Mouse (Mus musculus) ZHBTc4 (cell line): Measurements from ENCODE around the gene Pqlc3.
"Not testable (repeated sequence)": the region's sequence is repeated elsewhere in the genome, so short reads cannot be mapped to it uniquely, and the experiment has no call there.

ENCODE experiments used
- DNase-seq: peaks from one replicate; pipeline ENCODE4 v3.0.0-alpha.2; 2011; ENCODE audit warnings: low read depth, low spot score

The Pqlc3 gene

GRCm38 (mm10) chr12:16999739-17000497, at the start of gene Pqlc3:
TSS of gene Pqlc3 (minus strand) at chr12:17000408.
- peak; percentile 98 for DNase-seq

DNA sequence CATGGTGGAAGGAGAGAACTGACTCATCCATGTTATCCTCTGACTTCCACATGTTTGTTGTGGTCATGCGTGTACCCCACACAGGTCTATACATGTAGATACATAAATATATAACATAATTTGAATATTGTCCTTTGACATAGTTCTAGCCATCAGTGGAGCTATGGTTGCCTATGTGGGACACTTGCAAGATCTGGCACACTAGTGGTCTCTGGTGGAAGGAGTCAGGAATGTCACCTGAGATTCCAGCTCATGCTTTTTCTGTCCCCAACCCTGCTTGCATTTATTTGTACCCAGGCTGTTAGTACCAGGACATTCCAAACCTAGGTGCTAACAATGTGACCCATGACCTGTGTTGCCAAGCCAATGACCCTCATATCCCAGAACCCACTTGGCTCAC, 49.6 kb upstream of the Pqlc3 start:
- DNase-seq, result peak; percentile 22

DNA sequence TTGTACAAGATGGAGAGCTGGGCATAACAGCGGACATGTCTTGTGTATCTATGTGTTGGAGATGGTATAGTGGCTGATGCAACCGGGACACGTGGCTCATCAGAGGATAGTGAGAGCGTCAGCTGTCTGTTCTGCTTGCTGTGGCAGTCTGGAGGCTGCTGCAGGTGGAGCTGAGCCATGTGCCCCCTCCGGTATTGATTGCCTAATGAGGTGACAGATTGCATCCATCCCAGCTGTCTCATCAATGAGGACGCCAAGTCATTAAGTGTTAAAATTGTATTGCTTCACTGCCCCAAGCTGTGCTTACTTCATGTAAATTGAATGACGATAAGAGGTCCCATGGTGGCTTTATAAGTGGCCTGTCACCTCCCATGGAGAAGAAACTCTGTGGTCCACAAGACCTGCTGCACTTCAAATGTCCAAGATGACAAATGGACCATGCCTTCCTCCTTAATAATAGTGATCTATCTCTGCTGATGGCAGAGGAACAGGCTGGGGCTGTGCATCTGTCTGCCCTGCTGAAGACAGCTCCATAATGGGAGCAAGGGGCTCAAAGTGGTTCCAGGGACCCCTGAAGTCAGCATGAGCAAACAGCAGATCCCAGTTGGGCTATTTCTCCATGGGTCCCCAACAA, 48.9 kb upstream of the Pqlc3 start:
- DNase-seq, result no peak

DNA sequence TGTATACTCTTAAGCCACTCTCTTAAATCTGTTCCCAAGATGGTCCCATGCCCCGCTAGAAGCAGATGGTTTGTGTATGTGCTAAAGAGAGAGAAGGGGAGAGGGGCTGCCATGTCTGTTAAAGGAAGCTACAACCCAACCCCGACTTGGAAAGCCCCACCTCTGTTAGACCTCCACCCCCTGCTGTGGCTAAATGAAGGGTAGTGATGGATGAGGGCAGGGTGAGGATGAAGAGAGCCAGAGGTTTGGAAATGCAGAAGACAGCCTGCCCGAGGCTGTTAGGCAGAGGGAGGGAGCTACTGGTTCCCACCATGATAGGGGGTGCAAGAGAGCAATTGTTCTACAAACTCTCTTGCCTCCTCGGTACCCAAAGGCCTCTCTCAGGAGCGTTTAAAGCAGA, 43.1 kb upstream of the Pqlc3 start:
- peak; percentile 75 for DNase-seq

DNA sequence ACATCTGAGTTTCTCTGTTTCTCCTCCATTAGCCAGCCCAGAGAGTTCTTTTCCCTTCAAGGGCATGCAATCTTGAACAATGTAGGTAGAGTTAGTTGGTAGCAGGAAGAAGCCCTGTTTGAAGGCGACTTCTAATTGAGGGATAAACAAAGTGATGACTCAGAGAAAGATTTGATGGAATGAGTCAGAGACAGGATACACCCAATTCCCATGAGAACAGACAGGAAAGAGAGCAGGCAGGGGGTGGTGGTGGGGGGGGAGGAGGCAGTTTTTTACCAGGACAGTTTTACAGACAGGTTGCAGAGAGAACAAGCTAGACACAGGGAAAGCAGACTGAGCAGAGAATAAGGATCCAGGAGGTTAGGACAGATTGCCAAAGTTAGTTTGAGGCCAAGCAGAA, 40.4 kb upstream of the Pqlc3 start:
- no peak for DNase-seq

- DNase-seq, result no peak
These were observed 39.2 kb upstream of the Pqlc3 start for GRCm38 (mm10) chr12:17039415-17039814.

DNA sequence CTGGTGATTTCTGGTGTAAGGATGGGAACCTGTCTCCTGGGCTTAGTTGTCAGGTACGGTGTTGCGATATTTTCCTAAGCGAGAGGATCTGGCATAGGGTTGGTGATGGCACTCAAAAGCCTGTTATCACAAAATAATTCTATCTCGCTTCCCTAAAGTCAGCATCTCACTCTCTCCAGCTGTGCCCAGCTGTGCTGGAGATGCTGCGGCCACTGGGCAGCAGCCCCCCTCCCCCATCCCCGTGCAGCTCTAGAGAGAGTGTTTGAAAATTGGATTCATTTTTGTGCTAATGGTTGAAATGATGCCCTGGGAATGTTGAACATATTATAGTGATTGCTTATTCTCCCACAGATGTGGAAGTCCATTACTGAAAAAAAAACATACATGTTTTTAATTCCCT, 38.0 kb upstream of the Pqlc3 start:
- no peak for DNase-seq

DNA sequence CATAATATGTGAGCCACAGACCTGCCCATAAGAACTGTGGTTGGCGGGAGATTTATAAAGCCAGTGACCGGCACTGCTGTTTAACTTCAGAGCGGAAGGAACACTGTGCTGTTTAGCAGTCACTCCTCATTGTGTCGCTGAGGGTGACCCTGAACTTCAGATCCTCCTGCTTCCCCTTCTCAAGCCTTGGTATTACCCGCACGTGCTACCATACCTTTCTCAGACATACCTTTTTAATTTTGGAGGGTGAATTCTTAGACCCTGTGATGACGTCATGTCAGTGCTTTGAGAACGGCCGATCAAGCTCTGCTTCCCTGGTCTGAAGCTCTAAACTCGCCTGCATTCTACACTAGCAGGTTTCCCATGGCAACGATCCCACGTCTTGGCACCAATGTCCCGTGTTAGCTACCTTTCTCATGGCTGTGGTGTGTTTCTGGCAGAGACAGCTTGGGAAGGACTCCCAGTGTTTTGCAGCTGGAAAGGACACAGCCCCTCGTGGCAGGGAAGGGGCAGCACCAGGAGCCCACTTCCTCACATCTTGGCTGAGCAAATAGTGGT, 36.9 kb upstream of the Pqlc3 start:
- DNase-seq, result no peak

DNA sequence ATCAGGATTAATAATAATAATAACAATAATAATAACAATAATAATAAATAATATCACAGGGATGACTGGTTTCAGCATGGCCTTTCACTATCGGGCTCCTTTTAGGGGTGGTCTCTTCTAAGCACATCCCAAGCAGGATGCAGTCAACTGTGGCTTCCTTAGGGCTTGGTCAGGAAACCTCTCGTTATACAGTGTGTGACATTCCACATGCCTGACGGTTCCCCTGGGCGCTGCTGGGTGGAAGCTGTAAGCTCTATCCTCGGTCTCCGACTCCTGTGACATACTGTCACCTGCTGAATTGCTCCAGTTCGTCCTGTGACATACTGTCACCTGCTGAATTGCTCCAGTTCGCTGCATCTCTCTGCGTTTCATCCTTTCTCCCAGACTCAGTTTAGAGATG, 36.3 kb upstream of the Pqlc3 start:
- DNase-seq, result no peak

DNA sequence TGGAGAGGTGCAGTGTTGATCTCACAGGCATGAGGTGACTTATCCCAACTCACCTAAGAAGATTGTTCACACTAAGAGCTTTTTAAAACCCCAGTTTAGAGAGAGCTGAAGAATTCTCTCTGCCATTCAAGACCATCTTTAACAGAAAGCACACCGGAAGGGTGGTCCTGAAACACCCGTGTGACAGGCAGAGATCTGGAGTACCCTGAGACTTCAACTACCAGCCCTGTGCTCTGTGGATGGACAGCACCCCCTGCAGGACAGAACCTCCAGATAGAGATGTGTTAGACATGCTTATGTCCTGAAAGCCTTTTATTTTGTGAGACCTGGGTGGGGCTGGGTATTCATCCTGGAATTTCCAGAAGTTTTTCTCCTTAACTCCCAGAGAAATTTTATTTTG, 34.9 kb upstream of the Pqlc3 start:
- peak; percentile 88 for DNase-seq

- no peak for DNase-seq
These were observed 34.5 kb upstream of the Pqlc3 start for GRCm38 (mm10) chr12:17034671-17035070.

DNA sequence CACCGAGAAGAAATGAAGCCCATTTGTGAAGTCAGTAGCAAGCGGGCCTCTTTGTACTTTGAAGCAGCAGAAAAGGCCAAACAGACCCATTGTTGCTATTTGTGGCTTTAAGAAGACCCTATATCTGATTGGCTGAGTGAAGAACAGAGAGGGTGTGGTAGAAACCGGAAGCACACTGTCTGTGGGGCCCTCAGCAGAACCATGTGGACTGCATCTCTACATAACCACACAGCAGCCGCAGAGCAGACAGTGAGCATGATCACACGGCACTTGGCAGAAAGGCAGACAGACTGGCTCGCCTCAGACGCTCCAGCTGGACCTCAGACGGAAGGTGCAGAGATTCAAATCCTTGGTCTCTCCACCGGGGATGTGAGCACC, 33.2 kb upstream of the Pqlc3 start:
- DNase-seq, result peak; percentile 42

GRCm38 (mm10) chr12:17032694-17033463, 32.7 kb upstream of the Pqlc3 start:
- DNase-seq, result peak; percentile 81

DNA sequence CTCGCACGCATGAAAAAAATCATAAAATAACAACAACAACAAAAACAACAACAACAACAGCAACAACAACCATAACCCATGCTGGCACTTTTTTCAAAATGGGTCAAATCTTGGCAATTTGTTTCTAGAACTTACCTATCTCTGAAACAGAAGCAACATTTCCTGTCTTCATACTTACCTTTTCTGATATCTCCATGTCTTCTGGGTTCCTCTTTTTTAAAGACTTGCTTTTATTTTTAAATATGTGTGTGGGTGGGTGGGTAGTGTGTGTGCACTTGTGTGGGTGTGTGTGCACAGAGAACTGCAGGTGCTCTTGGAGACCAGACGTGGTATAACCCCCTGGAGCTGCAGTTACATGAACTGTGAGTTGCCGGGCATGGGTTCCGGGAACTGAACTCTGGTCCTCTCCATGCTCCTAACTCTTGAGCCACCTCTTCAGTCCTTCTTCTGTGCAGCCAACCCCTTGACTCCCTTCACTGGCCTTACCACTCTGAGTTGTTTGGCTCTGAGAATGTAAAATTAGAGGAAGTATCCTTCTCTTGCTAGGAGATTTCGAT, 24.4 kb upstream of the Pqlc3 start:
- DNase-seq, result no peak

DNA sequence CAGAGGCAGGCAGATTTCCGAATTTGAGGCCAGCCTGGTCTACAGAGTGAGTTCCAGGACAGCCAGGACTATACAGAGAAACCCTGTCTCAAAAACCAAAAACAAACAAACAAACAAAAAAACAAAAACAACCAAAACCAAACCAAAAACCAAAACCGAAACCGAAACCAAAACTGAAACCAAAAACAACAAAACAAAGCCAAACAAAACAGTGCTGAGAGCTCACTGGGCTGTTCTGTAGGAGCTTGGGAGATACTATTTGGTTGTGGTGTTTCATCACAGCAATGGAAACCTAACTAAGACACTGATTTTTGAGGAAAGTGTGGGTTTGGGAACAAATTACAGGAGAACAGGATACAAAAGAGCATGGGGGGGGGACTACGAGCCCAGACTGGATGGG, 21.9 kb upstream of the Pqlc3 start:
- no peak for DNase-seq

DNA sequence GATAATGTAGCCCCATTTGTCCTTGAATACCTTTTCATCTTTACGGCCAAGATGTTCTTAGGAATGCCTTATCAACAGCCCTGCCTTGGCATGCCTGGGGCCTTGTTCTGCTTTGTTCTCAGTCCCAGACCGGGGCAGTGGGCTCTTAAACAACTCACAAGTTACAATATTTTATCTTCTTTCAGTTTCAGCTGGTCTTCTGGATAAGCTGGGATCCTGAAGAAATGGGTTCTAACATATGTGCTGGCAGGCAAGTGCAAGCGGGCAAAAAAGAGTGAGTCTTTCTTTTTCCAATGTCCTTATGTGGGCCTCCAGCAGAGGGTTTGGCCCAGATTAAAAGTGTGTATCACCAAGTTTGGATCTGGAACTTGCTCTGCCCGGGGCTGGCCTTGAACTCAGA, 20.9 kb upstream of the Pqlc3 start:
- not testable (repeated sequence) for DNase-seq

GRCm38 (mm10) chr12:17018468-17018867, 18.3 kb upstream of the Pqlc3 start:
- peak; percentile 48 for DNase-seq

DNA sequence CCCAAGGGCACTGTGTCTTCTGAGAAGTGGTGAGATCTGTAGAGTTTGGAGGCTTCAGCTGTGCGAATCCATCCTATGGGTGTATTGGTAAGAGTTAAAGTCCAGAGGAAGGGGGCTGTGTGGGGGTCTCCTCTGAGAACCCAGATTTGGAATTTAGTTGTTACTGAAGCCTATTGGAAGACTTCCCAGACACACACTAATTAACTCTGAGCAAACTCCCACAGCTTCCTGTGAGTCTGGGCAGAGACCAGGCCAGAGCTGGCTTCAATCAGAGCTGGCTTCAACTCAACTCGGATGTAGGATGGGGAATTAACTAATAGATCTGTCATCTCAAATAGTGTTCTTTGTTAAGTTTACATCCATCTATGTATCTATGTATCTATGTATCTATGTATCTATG, 15.5 kb upstream of the Pqlc3 start:
- no peak for DNase-seq

GRCm38 (mm10) chr12:17012067-17012899, 12.1 kb upstream of the Pqlc3 start:
- DNase-seq, result no peak

GRCm38 (mm10) chr12:17011100-17011870, 11.1 kb upstream of the Pqlc3 start, which contains the start of gene 2410004P03Rik:
TSS of gene 2410004P03Rik (minus strand) at chr12:17011727.
- peak; percentile 93 for DNase-seq
